Mouse (Mus musculus) neutrophil, adult 5-6 weeks (primary cell): Measurements from ENCODE around the gene Olfr887. TPM values are rescaled to one million over a fixed set of nuclear protein-coding genes. Genes with fewer than 3 reads are reported as not detected.

Experiments used
- ATAC-seq: fragments of 151-379, 151-347 bp; 2 replicates; pipeline ENCODE4 v1.8.0; 2017; ENCODE audit warnings: mild to moderate bottlenecking, moderate TSS enrichment; ENCODE audit not compliant: insufficient number of reproducible peaks, poor library complexity, low FRiP score, severe bottlenecking; ENCODE audit errors: extremely low read depth
- total RNA-seq: library from RNA; stranded (forward); fragments of 200-1000 nt; gene quantifications from 2 replicates; pipeline ENCODE4 v1.2.3, GENCODE M21; 2017

The Olfr887 gene
- total RNA-seq = not detected in 2 replicates

GRCm38 (mm10) chr9:38083772-38084171, at the start of gene Olfr887:
Gene Olfr887, plus strand, starts transcription at chr9:38084072.
- ATAC-seq = no peak

- no peak for ATAC-seq
Measured at GRCm38 (mm10) chr9:38046255-38046654, 37.6 kb upstream of the Olfr887 start, which contains the start of gene Olfr884. Gene Olfr884, plus strand, starts transcription at chr9:38046555.

- ATAC-seq = no peak
Measured at GRCm38 (mm10) chr9:38061022-38061421, 22.9 kb upstream of the Olfr887 start, which contains the start of gene Olfr885. Gene Olfr885, plus strand, starts transcription at chr9:38061322.

GRCm38 (mm10) chr9:38107828-38108227, 24.0 kb downstream of the Olfr887 start, which contains the start of gene Olfr888:
Gene Olfr888, plus strand, starts transcription at chr9:38108128.
- ATAC-seq = no peak

DNA sequence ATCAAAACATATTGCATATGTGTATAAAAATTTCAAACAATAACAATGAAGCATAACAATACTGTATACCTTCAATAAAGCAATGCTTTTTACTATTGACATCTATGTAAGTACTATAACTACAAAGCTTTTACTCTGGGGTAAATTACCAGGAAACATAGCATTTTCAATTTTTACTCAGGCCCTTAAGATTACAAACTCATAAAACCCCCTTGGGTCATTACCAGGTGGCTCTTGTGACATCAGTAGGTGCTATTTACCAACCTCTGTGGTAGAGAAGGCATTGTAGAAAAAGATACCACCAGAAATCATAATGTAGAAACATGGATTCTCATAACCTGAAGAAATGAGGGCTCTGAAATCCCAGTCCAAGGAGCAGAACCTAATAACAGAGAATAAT, 31.0 kb downstream of the Olfr887 start, which contains the start of gene Olfr889:
Olfr889 (plus strand) TSS at position 301 of the 400 bp plus-strand sequence.
- ATAC-seq = no peak

Other genes with a start within 250 kb of the Olfr887 start
- not detected in 2 replicates for gene Olfr877, start 229.8 kb upstream of the Olfr887 start, total RNA-seq
- gene Olfr145, start 187.3 kb upstream of the Olfr887 start, total RNA-seq = 0.12 TPM in 1 of 2 replicates, not detected in the other
- 0.47 TPM in 1 of 2 replicates, not detected in the other for gene Olfr878, start 166.2 kb upstream of the Olfr887 start, total RNA-seq
- gene Olfr881, start 92.2 kb upstream of the Olfr887 start, total RNA-seq = not detected in 2 replicates
- not detected in 2 replicates for gene Olfr883, start 58.3 kb upstream of the Olfr887 start, total RNA-seq
- not detected in 2 replicates for gene Olfr884, start 37.5 kb upstream of the Olfr887 start, total RNA-seq
- not detected in 2 replicates for gene Olfr885, start 22.8 kb upstream of the Olfr887 start, total RNA-seq
- gene Olfr888, start 24.1 kb downstream of the Olfr887 start, total RNA-seq = not detected in 2 replicates
- gene Olfr889, start 31.1 kb downstream of the Olfr887 start, total RNA-seq = not detected in 2 replicates
- 0.12 TPM in 1 of 2 replicates, not detected in the other for gene Olfr890, start 58.4 kb downstream of the Olfr887 start, total RNA-seq
- gene Olfr891, start 96.7 kb downstream of the Olfr887 start, total RNA-seq = not detected in 2 replicates
- 0.12 TPM in 1 of 2 replicates, not detected in the other for gene Olfr893, start 124.3 kb downstream of the Olfr887 start, total RNA-seq
- gene Olfr894, start 134.0 kb downstream of the Olfr887 start, total RNA-seq = not detected in 2 replicates
- gene Olfr143, start 168.7 kb downstream of the Olfr887 start, total RNA-seq = not detected in 2 replicates
- not detected in 2 replicates for gene Olfr895, start 183.8 kb downstream of the Olfr887 start, total RNA-seq
- not detected in 2 replicates for gene Olfr896-ps1, start 207.0 kb downstream of the Olfr887 start, total RNA-seq
- gene Olfr25, start 245.0 kb downstream of the Olfr887 start, total RNA-seq = not detected in 2 replicates